Mouse (Mus musculus): ENCODE measurements around the gene Stk26.
A peak's percentile ranks its signal among the peaks of the same experiment; 100 is the strongest.

The Stk26 gene

GRCm38 (mm10) chrX:50840847-50841560 is at the start of gene Stk26:
Gene Stk26, plus strand, starts transcription at chrX:50841047.
- DNase-seq (ENCODE audit: low spot score in 2 of 2): peak; percentile 75 to 88

GRCm38 (mm10) chrX:50793005-50793680 is 47.7 kb upstream of the Stk26 start:
- DNase-seq (ENCODE audit: low spot score in 2 of 2): no peak

DNA sequence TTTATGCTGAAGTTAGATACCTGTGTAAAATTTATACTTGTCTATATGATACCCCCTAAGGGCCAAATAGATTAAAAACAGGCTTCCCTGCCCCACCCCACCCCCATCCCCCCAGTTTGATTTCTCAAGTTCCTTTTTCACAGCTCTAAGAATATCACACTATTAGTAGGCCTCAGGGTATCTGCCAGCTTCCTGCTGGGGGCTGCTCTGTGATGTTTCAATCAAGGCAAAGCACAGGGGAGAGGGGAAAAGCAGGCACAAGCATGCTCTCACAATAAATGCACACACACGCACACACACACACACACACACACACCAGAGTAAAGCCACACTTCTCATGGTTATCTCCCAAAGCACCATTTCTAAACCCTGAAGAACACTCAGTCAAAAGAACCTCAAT is 43.0 kb upstream of the Stk26 start:
- no peak for DNase-seq (ENCODE audit: low spot score in 2 of 2)

GRCm38 (mm10) chrX:50798571-50798970 is 42.3 kb upstream of the Stk26 start:
- DNase-seq (ENCODE audit: low spot score in 2 of 2): no peak

- DNase-seq (ENCODE audit: low spot score in 2 of 2): no peak
Observed at GRCm38 (mm10) chrX:50799656-50800188, 41.1 kb upstream of the Stk26 start.

- no peak for DNase-seq (ENCODE audit: low spot score in 2 of 2)
Observed at GRCm38 (mm10) chrX:50805654-50806053, 35.2 kb upstream of the Stk26 start.

- DNase-seq (ENCODE audit: low spot score in 2 of 2): no peak
Observed at GRCm38 (mm10) chrX:50823856-50824255, 17.0 kb upstream of the Stk26 start.

GRCm38 (mm10) chrX:50835592-50835991 is 5.3 kb upstream of the Stk26 start:
- no peak for DNase-seq (ENCODE audit: low spot score in 2 of 2)

DNA sequence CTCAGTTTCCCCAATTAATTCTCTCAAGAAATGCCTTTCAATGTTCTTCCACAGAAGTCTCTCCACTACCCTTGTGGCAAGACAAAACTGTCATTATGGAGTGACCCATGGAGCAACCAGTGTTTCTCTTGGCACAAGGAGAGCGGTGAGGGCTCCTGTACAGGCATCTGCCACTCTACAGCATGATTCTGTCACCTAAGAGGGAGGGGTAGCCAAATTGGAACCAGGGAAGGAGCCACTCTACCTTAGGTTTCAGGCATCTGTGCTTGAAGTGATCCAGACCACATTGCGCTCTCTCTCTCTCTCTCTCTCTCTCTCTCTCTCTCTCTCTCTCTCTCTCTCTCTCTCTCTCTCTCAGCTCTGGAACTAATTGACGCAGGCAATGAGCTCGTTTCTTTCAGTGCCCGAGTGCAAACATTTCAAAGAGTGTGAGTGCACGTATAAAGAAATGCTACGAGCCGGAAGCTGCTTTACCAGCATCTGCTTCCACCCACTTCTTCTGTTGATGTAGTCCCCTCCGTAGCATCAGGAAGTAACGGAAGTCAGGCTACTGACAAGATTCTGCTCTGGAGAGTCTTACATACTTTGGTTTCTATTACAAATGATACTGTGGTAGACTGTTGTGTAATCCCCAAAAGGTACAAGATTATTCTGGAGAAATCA is 4.7 kb upstream of the Stk26 start:
- DNase-seq (ENCODE audit: low spot score in 2 of 2): no peak

DNA sequence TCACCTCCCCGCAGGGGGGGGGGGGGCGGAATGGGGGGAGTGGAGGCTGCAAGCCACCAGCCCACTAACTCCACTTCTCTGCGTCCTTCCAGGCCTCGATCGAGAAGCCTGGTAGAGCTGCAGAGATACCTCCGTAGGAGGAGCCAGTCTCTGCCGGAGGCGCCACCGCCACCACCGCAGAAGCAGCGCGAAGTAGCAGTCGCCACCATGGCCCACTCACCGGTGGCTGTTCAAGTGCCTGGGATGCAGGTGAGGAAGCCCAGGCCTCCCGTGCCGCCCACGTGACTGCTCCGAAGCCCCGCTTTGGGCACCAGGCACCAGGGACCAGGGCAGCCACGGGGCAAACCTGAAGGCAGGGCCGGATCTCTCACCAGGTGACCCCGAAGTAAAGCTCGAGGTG is 740 bp downstream of the Stk26 start:
- DNase-seq (ENCODE audit: low spot score in 2 of 2): peak; percentile 16 to 67

- no peak for DNase-seq (ENCODE audit: low spot score in 2 of 2)
Observed at GRCm38 (mm10) chrX:50842046-50842445, 1.2 kb downstream of the Stk26 start.

DNA sequence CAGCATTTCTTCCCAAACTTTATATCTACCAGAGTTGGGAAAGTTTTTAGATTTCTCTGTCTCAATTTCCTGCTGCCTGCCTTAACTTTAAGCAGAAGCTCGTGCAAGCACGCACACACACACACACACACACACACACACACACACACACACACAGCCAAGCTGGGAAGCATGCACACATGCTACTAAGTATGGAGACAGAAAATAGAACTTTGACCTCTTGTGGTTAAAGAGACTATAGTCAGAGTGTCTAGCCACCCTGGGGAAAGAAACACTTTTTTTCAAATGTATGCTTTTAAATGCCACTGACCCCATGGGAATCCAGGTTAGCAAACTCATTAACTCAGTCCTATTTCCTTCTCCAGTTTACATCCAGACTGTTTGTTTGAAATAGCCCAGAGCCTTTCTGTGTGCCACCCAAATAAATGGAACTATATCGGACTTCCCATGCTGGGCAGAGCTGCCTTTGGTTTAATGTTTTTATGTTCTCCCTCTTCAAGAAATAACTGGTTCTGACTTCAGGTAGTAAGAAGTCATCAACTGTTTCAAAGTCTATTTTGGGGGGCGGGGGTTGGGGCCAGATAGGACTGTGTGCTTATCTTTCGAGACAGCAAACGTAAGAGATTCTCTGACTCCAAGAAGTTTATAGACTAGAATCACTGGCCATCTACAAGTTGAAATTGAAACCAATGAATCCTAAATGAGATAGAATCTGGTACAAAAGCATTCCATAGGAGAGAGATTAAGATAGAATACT is 9.8 kb downstream of the Stk26 start:
- DNase-seq (ENCODE audit: low spot score in 2 of 2): no peak

GRCm38 (mm10) chrX:50863771-50864170 is 22.9 kb downstream of the Stk26 start:
- DNase-seq (ENCODE audit: low spot score in 2 of 2): no peak

DNA sequence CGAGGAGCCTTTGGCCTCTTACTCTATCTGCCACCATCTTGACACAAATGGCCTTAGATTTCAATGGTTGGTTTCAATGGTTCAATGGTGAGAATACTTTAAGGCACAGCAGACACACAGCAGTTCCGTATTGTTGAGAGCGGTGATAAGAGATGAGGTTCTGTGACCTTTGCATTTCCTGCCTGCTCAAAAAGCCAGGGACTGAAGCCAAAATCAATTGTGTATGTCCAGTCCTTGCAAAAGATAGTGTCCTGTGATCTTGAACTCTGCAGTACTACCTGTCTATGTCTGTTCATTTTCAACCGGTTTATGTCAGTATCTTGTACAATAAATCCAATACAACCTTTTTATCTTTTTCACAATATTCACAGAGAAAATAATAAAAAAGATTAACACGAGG is 23.9 kb downstream of the Stk26 start:
- DNase-seq (ENCODE audit: low spot score in 2 of 2): no peak

- DNase-seq (ENCODE audit: low spot score in 2 of 2): no peak
Observed at GRCm38 (mm10) chrX:50874246-50875002, 33.6 kb downstream of the Stk26 start.

- DNase-seq (ENCODE audit: low spot score in 2 of 2): no peak
Observed at GRCm38 (mm10) chrX:50887999-50888398, 47.2 kb downstream of the Stk26 start.

DNA sequence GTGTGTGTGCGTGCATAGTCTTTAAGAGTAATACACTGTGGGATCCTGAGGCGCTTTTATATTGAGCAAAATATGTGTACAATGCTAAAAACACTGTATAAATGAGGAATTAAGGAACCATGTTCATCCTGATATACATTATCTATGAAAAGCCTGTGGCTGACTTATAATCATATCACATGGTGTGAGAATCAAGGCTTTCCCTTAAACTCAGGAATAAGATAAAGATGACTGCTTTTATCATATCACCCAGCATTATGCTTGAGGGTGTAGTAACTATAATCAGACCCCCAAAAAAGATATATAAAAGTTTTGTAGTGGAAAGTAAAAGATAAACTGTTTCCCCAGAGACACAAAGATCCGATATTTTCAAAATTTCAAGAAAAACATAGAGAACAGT is 62.6 kb downstream of the Stk26 start:
- no peak for DNase-seq (ENCODE audit: low spot score in 2 of 2)

DNA sequence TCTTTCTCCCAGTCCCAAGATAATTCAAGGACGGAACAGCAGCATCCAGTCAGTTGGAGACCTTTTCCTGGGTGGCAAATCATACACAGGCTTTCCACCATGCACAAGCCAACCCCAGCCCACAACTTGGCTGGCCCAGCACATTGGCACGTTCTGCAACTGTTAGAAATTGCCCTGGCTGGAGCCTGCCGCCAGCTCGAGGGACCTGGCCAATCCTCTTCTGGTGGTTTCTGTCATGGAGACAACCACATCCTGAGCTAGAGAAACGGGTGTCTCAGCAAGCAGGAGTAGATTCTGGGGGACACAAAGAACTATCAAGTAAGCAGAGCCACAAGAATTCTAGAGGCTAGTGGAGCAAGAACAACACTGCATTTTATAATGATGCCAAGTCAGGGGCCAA is 69.1 kb downstream of the Stk26 start:
- DNase-seq (ENCODE audit: low spot score in 2 of 2): no peak

DNA sequence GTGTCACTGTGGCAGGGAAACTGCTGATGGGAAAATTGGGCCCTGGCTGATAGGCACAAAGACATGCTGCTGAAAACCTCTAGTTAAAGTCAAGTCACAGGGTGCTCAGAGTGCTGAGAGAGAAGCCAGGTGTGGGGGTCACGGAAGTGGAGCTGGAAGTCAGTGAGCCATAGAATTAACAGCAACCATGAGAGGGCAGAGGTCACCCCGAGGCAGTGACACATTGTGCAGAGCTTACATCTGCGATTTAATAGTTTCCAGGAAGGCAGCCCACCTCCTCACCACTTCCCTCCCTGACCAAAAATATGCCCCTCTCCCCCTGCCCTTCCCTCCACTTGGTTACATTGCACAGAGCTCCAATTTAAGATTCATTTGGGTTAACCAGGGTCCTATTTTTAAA is 76.5 kb downstream of the Stk26 start:
- no peak for DNase-seq (ENCODE audit: low spot score in 2 of 2)

DNA sequence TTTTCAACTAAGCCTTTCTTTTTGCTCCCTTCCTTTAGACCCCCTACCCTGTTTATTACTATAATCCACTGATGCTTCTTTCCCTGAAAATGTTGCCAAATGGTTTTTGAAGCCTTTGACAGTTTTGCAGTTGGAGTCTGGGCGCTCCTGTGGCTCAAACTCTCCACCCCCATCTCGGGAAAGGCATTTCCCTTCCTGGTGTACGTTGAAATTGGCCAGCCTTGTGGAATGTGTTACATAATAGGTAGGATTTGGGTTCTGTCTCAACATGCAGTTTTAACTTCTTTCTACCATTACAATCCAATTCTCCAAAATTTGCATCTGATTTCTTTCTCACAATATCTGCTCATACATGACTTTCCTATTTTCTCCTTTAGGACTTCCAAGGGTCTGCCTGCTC is 77.9 kb downstream of the Stk26 start:
- DNase-seq (ENCODE audit: low spot score in 2 of 2): no peak

Measured in spleen, postnatal 4 days (tissue).